Mouse (Mus musculus) frontal cortex, postnatal 10 days (tissue): ENCODE measurements around the gene Fuca2.
"Not testable (repeated sequence)": the region's sequence is repeated elsewhere in the genome, so short reads cannot be mapped to it uniquely, and the experiment has no call there.

ENCODE experiments used
- DNase-seq, 2 experiments: peaks; one replicate each; pipeline ENCODE4 v3.0.0; 2022; ENCODE audit warnings: low spot score in 2 of 2, mixed read lengths in 1 of 2

The Fuca2 gene

DNA sequence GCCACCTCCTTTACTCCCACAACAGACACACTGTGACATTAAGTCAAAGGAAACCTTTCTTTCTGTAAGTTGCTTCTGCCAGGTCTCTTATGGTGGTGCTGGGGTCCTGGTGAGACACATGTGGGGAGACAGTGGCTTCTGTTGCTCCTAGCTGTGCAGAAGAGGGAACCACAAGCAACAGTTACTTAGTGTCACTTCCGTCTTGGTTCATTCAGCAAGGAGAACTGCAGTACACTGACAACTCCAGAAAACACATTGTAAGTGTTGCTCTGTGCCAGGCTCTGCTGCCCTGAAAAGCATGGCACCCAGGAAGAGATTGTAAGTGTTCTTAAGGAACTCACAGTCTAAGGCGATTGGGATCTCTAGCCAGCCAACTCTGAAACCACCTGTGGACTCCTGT is at the start of gene Fuca2:
TSS of gene Fuca2 (plus strand) at position 210 of the 400 bp plus-strand sequence.
- no peak for DNase-seq

DNA sequence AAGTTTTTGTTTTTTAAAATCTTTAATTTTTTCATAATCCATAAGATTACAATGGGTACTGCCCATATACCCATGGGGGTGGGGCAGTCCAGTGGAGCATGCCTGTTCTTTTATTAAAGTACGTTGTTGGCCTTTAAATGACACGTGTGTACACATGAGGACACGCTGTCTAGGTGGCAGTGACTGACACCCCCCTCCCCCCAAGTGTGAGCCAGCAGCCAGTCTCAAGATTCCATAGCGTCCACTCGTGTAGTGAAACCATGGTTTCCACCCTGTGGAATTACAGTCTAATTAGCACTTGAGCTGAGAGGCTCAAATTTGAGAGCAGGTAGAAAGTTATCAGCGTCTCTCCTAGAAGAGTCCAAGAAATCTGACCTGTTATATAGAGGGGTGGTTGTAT is 47.7 kb upstream of the Fuca2 start:
- DNase-seq: no peak

DNA sequence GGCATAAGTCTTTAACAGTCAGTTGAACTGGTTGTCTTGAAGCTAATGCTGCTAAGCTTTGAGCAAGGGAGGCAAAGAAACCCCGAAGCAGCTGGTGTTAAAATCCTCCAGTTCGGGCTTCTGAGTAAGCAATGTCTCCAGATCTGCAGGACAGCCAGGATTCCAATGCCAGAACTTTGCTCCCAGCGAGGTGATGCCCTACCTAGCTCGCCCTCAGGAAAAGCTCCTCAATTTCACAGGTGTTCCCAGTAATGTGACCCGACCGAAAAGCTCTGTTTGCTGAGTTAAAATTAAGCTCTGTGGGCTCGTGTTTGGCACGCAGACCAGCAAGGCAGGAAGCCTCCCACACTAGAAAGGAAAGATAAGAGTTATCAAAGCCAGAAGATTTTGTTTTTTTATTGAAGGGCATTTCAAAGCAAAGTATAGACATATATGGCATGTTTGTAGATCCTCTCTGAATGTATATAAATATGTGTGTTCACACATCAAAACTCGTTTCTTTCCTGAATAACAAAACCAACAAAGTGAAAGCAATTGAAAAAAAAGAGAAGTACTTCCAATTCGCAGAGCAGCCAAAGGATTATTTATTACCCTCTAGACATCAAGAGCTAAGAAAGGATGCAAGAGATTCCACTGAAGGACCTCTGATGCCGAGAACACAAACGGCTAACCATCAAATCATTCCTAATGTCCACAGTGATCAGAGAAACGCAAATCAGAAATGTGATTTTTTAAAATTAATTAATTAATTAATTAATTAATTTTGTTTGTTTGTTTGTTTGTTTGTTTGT is 45.9 kb upstream of the Fuca2 start:
- no peak for DNase-seq

DNA sequence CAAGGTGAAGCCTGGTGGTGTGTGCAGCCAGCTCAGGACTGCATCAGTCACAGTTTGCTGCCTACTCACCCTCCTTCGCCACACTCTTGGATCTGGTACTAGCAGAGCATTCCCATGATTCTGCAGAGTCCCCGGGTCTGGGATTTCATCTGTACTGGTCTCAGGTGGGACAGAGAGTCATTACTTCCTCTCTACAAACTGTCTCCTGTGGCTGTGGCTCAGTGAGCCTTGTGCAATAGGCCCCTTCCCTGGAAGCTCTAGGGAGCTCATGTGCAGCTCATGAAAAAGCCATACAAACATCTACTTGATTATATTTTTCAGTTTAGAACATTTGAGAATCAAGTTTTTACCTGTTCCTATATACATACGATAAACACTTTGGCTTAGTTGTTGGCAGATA is 35.0 kb upstream of the Fuca2 start:
- not testable (repeated sequence) for DNase-seq

- DNase-seq: no peak
Observed at GRCm38 (mm10) chr10:13466925-13467324, 32.4 kb upstream of the Fuca2 start.

- DNase-seq: not testable (repeated sequence)
Observed at GRCm38 (mm10) chr10:13468025-13468529, 31.3 kb upstream of the Fuca2 start.

DNA sequence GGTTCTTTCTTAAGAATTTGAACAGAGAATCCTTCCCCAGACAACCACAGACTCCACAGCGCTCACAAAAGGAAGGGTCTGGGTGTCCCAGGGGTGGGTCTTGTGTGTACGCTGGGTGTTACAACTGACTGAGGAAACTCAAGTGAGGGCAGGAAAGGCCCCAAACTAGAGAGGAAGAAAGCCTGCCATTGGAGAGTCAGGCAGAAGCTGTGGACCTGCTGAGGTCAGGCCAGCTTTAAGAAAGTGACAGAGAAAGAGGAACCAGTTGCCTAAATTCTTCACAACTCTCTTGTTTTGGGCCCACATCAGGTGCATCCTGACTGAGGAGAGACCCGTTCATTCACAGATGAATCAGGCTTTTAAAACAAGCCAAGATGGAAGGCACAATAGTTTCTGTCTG is 29.1 kb upstream of the Fuca2 start:
- DNase-seq: no peak

DNA sequence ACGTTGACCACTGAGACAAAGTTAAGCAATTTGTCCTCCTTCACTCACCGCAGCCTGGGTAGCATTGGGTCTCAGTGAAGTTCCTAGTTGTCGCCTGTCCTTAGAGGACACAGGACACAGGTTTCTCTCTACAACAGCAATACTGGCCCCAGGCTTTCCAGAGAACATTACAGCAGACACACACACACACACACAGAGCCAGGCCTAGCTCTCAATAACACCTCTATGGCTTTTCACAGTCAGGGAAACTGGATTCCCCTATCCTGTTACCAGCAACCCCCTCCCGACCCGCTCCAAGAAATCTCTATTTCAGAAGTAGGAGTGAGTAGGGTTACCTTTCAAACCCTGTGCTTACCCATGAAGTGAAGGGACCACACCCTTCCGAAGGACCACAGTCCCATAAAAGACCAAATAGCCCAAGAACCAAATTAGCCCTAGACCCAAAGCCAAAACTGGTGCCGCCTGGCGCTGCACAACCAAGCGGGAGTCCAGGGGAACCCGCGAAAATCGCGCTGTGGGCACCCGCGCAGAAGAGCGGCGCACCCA is 26.0 kb upstream of the Fuca2 start:
- no peak for DNase-seq

DNA sequence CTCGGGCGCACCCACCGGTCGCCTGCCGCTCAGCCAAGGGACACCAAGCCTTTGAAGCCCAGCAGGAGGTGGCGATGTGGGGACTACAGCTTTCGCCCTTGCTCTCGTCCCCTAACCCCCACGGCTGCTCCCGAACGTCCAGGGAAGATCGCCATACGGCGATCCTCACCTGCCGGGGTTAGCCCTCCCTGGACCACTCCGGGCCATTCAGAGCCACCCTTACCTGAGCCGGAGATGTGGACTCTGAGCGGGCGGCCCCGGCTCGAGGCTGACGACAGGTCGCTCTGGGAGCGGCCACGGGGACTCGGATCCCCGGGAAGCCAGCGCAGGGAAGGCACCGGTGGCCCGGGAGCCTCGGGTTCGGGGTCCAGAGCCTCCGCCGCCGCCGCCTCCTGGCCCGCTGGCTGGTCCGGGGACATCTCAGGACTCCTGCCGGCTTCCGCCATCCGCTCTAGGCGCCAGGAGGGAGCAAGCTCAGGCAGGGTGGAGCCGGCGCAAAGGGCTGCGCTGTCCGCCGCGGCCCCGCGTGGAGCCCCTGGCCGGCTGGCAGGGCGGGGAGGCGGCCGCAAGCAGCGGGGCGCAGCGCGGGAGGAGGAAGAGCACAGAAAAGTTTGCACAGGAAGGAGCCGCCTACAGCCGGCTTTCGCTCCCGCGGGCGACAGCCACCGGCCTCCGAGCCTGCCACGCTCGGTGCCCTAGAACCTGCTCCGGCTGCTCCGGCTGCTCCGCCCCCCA is 25.3 kb upstream of the Fuca2 start, which contains the start of gene Phactr2:
TSS of gene Phactr2 (minus strand) at position 580 of the 735 bp plus-strand sequence.
- DNase-seq: peak in 1 of 2 experiments; percentile 16

- DNase-seq: no peak
Observed at GRCm38 (mm10) chr10:13474568-13474955, 24.8 kb upstream of the Fuca2 start.

- DNase-seq: no peak
Observed at GRCm38 (mm10) chr10:13475121-13475520, 24.2 kb upstream of the Fuca2 start.

DNA sequence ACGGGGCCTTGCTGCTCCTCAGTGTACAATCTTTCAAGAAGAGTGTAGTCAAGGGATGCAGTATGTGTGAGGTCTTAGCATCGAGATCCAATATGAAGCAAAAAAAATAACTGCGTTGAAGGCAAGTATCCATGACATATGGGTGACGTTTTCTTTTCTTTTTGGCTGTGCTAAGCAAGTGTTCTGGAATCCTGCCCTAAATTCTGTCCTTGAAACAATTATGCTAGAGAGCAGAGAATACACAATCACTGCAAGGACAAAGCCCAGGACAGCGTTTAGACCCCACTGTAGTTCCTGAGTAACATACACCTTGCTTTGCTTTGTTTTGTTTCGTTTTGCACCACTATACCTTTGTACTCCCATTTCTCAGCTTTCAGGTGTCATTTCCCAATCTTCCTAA is 20.0 kb upstream of the Fuca2 start:
- no peak for DNase-seq

- no peak for DNase-seq
Observed at GRCm38 (mm10) chr10:13485958-13486357, 13.4 kb upstream of the Fuca2 start.

DNA sequence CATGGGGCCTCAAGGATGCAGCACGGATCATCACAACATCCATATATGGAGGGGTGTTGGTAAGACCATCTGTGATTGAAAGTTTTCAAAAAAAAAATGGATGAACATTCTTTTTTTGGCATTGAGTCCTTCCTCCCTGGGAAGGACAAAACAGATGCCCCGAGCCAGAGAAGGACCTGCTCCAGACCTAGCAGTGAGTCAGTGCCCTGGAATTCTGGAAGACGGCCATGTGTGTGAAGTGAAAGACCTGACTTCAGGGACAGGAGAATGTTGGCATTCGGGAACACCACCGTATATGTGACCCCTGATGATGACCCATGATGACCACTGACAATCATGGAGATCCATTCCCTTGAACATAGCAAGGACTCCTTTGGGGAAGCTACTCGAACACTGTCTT is 9.7 kb upstream of the Fuca2 start:
- no peak for DNase-seq

- DNase-seq: no peak
Observed at GRCm38 (mm10) chr10:13493978-13494686, 5.2 kb upstream of the Fuca2 start.

DNA sequence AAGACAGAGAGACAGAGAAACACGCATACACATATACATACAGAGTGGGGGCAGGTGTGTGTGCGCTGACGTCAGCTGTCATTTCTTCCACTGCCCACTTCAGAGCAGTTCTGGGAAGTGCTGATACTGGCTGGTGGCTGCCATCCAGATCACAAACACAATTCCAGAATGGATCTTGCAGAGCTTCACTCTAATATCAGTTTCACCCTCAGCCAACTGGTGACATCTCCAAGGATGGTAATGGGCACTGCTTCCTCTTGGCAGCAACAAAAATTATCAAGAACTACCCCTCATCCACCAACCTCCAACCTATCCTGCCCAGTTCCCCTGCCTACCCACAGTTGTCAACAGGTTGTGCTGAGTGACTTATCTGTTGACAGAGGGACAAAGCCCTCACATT is 3.0 kb upstream of the Fuca2 start:
- DNase-seq: no peak

DNA sequence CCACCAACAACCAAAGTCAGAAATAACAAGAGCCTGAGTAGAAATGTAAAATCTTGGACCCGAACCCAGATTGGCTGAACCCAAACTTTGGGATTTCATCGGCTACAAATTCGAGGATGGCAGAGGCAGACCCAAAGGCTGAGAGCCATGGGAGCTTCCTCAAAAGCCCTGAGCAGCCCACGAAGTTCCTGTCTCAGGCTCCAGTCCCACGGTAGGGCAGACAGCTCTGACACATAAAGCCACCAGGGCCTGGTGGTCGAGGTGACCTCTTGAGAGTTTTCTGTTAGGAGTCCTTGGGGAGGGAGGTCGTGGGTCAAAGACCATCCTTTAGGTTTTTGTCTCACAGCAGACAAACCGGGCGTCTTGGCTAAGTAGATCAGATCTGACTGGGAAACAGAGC is 1.1 kb downstream of the Fuca2 start:
- DNase-seq: no peak

DNA sequence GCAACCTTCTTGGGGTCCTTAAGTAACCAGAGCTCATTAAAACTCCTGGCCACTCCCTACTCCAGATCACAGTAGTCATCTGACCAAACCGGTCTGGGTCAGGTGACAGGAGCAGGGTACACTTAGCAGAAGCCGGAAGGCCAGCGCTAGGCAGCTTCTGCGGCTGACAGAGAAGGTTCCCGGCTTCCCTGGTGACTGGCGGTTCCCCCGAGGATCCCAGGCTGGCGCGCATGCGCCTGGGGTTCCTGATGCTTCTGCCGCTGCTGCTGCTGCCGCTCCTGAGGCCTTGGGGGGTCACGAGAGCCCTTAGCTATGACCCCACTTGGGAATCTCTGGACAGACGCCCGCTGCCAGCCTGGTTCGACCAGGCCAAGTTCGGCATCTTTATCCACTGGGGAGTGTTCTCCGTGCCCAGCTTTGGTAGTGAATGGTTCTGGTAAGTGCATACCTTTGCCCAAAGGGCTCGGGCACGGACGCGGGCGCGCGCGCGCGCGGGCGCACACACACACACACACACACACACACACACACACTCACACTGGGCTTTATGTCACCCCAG is 1.7 kb downstream of the Fuca2 start:
- DNase-seq: peak; percentile 80 to 86

- DNase-seq: not testable (repeated sequence)
Observed at GRCm38 (mm10) chr10:13501533-13501932, 2.2 kb downstream of the Fuca2 start.

- DNase-seq: no peak
Observed at GRCm38 (mm10) chr10:13502371-13502770, 3.0 kb downstream of the Fuca2 start.

- DNase-seq: no peak
Observed at GRCm38 (mm10) chr10:13521857-13522256, 22.5 kb downstream of the Fuca2 start.

- no peak for DNase-seq
Observed at GRCm38 (mm10) chr10:13528155-13528554, 28.8 kb downstream of the Fuca2 start.
